14 mouse cellular contexts compared by ENCODE assay signal in the genomic region with DNA sequence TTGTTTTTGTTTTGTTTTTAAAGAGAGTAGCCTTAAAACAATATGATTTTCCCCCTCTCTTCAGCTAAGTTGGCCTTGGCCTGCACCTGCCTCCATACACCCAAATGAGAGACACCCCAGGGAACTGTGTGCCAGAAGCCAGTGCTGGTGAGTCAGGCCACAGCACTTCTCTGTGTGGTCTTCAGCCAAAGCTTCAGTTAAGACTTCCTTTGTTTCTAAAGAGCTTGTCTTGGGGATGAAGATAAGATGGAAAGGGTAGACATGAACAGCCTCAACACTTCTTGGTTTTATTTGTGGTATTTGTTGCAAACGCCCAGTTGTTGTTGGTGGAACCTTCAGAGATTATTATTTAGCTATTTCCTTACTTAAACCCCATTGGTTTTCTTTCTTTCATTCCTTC.
"Had no signal": no experiment of that assay in that cellular context is flagged by ENCODE, and none has a peak within 500 bp of the region (broad histone marks: within the 10 kb centered on the region; RNA-seq: fewer than 3 reads in every experiment).

No protein-coding gene starts in this region.

- H3K4me1 ChIP-seq: limb, embryonic 13.5 days; midbrain, embryonic 15.5 days had no signal

- H3K27me3 ChIP-seq: limb, embryonic 13.5 days; midbrain, embryonic 15.5 days had no signal

- H3K36me3 ChIP-seq: limb, embryonic 13.5 days; midbrain, embryonic 15.5 days had no signal

- H3K9me3 ChIP-seq: limb, embryonic 13.5 days; midbrain, embryonic 15.5 days had no signal

- H3K27ac ChIP-seq: kidney, postnatal 0 days; limb, embryonic 13.5 days; liver, embryonic 14.5 days; midbrain, embryonic 15.5 days; stomach, postnatal 0 days had no signal

- H3K4me2 ChIP-seq: limb, embryonic 13.5 days; midbrain, embryonic 11.5 days; midbrain, embryonic 15.5 days had no signal

- DNase-seq: kidney, adult 8-10 months; kidney, postnatal 36 days; layer of hippocampus, adult 9-11 months; left cerebral cortex, postnatal 4 days; lung, adult 18-20 months; right cerebral cortex, adult 18-20 months; right cerebral cortex, postnatal 25 days; thymus, postnatal 4 days had no signal

- ATAC-seq: midbrain, embryonic 15.5 days had no signal

- H3K9ac ChIP-seq: limb, embryonic 13.5 days; liver, embryonic 14.5 days; midbrain, embryonic 15.5 days had no signal

- H3K4me3 ChIP-seq: limb, embryonic 13.5 days; midbrain, embryonic 15.5 days had no signal
